In the genomic region with DNA sequence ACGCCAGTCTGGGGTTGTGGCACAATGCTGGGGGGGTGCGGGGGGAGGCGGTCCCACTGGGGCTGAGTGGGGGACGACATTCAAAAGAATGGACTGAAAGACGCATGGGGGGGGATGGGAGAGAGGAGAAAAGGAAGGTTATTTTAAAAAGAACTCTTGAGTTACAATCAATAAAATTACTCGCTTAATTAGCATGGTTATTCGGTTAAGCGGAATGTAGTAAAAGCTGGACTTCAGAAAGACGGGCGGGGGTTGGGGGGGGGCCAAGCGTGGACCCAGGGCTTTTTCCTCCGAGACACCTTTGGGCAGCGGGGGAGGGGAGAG, we compare ENCODE assay signal across 8 mouse cellular contexts. TPM values are rescaled to one million over a fixed set of nuclear protein-coding genes. Genes with fewer than 3 reads are reported as not detected.
A peak's percentile ranks its signal among the peaks of the same experiment; 100 is the strongest.
DNase-seq lines count a peak whose midpoint lies in the region; ATAC-seq lines count a peak whose summit lies in the region.

No protein-coding gene starts in this region.

- no peak for ATAC-seq in lung, embryonic 16.5 days (ENCODE audit: low read depth)
- ATAC-seq in forebrain, embryonic 11.5 days (replicated peaks; ENCODE audit: low FRiP score) = no peak
- ATAC-seq in limb, embryonic 11.5 days (ENCODE audit: insufficient number of reproducible peaks, low FRiP score, low TSS enrichment, low read depth) = no peak
- no peak for ATAC-seq in neural tube, embryonic 15.5 days (ENCODE audit: low FRiP score)

- peak overlapping the region; percentile 97 for H3K4me2 ChIP-seq in lung, embryonic 16.5 days (ENCODE audit: low read depth, low read length)
- H3K4me2 ChIP-seq in forebrain, embryonic 11.5 days (ENCODE audit: low read depth, low read length, severe bottlenecking) = peak overlapping the region; percentile 78
- H3K4me2 ChIP-seq in limb, embryonic 11.5 days (ENCODE audit: low read depth, severe bottlenecking) = peak overlapping the region; percentile 99
- H3K4me2 ChIP-seq in neural tube, embryonic 15.5 days = peak overlapping the region; percentile 88

- no peaks in the 10 kb centered on the region for H3K9me3 ChIP-seq in lung, embryonic 16.5 days (ENCODE audit: control insufficient read depth, low read length)
- no peaks in the 10 kb centered on the region for H3K9me3 ChIP-seq in forebrain, embryonic 11.5 days (ENCODE audit: control insufficient read depth, low read length)
- H3K9me3 ChIP-seq in limb, embryonic 11.5 days (ENCODE audit: control insufficient read depth, low read length) = no peaks in the 10 kb centered on the region
- H3K9me3 ChIP-seq in neural tube, embryonic 15.5 days (replicated peaks) = no peaks in the 10 kb centered on the region

- no peaks in the 10 kb centered on the region for H3K27me3 ChIP-seq in lung, embryonic 16.5 days (ENCODE audit: control insufficient read depth, insufficient read depth, low read depth, low read length)
- no peaks in the 10 kb centered on the region for H3K27me3 ChIP-seq in forebrain, embryonic 11.5 days (ENCODE audit: control insufficient read depth, insufficient read depth, low read length)
- H3K27me3 ChIP-seq in limb, embryonic 11.5 days (ENCODE audit: control insufficient read depth, insufficient read depth, low read length) = no peaks in the 10 kb centered on the region
- no peaks in the 10 kb centered on the region for H3K27me3 ChIP-seq in neural tube, embryonic 15.5 days (replicated peaks)

- H3K27ac ChIP-seq in lung, embryonic 16.5 days (ENCODE audit: low read length) = peak overlapping the region; percentile 81
- H3K27ac ChIP-seq in forebrain, embryonic 11.5 days (ENCODE audit: low read depth, low read length) = peak overlapping the region; percentile 99
- H3K27ac ChIP-seq in limb, embryonic 11.5 days (replicated peaks; ENCODE audit: low read depth, low read length) = peak overlapping the region; percentile 97
- H3K27ac ChIP-seq in neural tube, embryonic 15.5 days (replicated peaks) = peak overlapping the region; percentile 99

- DNase-seq in lung, postnatal 14 days = no peak
- DNase-seq in forebrain, embryonic 11.5 days (ENCODE audit: low spot score) = no peak
- DNase-seq in limb, embryonic 11.5 days (ENCODE audit: low spot score) = no peak
- no peak for DNase-seq in adrenal gland, postnatal 14 days
- no peak for DNase-seq in urinary bladder, postnatal 14 days (ENCODE audit: low spot score)
- no peak for DNase-seq in adrenal gland, adult 8-10 months

- H3K9ac ChIP-seq in lung, embryonic 16.5 days (ENCODE audit: low read length) = peak overlapping the region; percentile 91
- H3K9ac ChIP-seq in forebrain, embryonic 11.5 days (ENCODE audit: low read length) = peak overlapping the region; percentile 100
- peak overlapping the region; percentile 99 for H3K9ac ChIP-seq in limb, embryonic 11.5 days (ENCODE audit: low read length)
- H3K9ac ChIP-seq in neural tube, embryonic 15.5 days (replicated peaks) = peak overlapping the region; percentile 98

- 0% methylated on average over 13 of the region's 13 CpGs for WGBS in lung, embryonic 16.5 days
- under 1% methylated on average over 13 of the region's 13 CpGs for WGBS in forebrain, embryonic 11.5 days
- 1% methylated on average over 12 of the region's 13 CpGs for WGBS in limb, embryonic 11.5 days
- 2% methylated on average over 13 of the region's 13 CpGs for WGBS in neural tube, embryonic 15.5 days

- no peaks in the 10 kb centered on the region for H3K36me3 ChIP-seq in lung, embryonic 16.5 days (ENCODE audit: control insufficient read depth, insufficient read depth, low read length)
- no peaks in the 10 kb centered on the region for H3K36me3 ChIP-seq in forebrain, embryonic 11.5 days (ENCODE audit: control insufficient read depth, insufficient read depth, low read length)
- H3K36me3 ChIP-seq in limb, embryonic 11.5 days (ENCODE audit: control insufficient read depth, insufficient read depth, low read length) = no peaks in the 10 kb centered on the region
- H3K36me3 ChIP-seq in neural tube, embryonic 15.5 days = no peaks in the 10 kb centered on the region

- peak overlapping the region; percentile 75 for H3K4me3 ChIP-seq in lung, embryonic 16.5 days (ENCODE audit: low read length)
- peak overlapping the region; percentile 96 for H3K4me3 ChIP-seq in forebrain, embryonic 11.5 days (ENCODE audit: low read depth, low read length)
- H3K4me3 ChIP-seq in limb, embryonic 11.5 days (ENCODE audit: low read depth, low read length) = peak overlapping the region; percentile 97
- peak overlapping the region; percentile 73 for H3K4me3 ChIP-seq in neural tube, embryonic 15.5 days (replicated peaks)

- H3K4me1 ChIP-seq in lung, embryonic 16.5 days (replicated peaks; ENCODE audit: control insufficient read depth, insufficient read depth, low read length) = peaks cover 36% of the 10 kb centered on the region
- peaks cover 17% of the 10 kb centered on the region for H3K4me1 ChIP-seq in forebrain, embryonic 11.5 days (replicated peaks; ENCODE audit: control insufficient read depth, insufficient read depth, low read length)
- peaks cover 35% of the 10 kb centered on the region for H3K4me1 ChIP-seq in limb, embryonic 11.5 days (ENCODE audit: control insufficient read depth, insufficient read depth, low read length)
- H3K4me1 ChIP-seq in neural tube, embryonic 15.5 days = peaks cover 38% of the 10 kb centered on the region

RNA-seq across cellular contexts. Expression of a gene that starts 3.3 kb away (rescaled TPM):
- polyA plus RNA-seq in lung, embryonic 16.5 days (2015; fragmentation: Nextera tagmentation; extraction: Ambion mirVana) = 7.0 and 7.5 TPM in 2 replicates
- 25.2 and 30.3 TPM in 2 replicates for polyA plus RNA-seq in forebrain, embryonic 11.5 days (2014; fragmentation: Nextera tagmentation; extraction: Ambion mirVana)
- 24.9 and 27.6 TPM in 2 replicates for polyA plus RNA-seq in limb, embryonic 11.5 days (2014; fragmentation: Nextera tagmentation; extraction: Ambion mirVana)
- 8.7 and 10.4 TPM in 2 replicates for polyA plus RNA-seq in neural tube, embryonic 15.5 days (2015; fragmentation: Nextera tagmentation; extraction: Ambion mirVana)
- total RNA-seq in adrenal gland, postnatal 14 days (2021) = 12.4 and 17.2 TPM in 2 replicates
- total RNA-seq in adrenal gland, adult 8-10 months (2022) = 10 to 100 TPM; 16.6 to 24.5 (median 19.5) TPM
